Comparison of ENCODE assay signal across 17 mouse cellular contexts in the genomic region with DNA sequence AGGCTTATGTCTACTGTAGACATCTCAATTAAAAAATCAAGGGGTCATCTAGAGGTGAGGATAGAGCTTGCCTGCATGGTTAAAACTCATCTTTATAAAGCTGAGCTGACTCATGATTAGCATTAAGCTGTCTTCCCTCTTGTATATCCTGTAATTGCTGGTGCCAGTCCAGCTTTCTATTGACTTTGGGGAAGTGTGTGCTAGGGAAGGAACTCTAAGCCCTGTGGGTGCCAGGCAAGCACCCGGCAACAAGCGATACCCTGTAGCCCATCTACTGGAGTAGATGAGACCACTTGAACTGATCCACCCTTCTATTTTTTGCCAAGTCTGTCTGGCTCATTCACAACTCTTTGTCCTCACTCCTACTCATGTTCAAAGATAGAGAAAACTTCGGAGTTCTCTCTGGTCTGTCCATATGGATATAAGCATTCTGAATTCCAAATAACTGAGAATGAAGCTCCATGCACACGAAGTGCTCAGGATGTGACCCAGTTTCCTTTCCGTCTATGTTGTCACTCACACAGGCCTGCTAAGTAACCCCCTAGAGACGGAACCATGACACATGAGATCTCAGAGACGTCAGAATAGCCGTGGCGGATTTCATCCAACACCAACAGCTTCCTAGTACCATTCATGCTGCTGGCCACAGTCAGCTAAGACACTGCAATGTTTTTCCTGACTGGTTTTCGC. TPM values are rescaled to one million over a fixed set of nuclear protein-coding genes. Genes with fewer than 3 reads are reported as not detected.
DNase-seq lines count a peak whose midpoint lies in the region; ATAC-seq and TF ChIP-seq lines count a peak whose summit lies in the region.
"Had no signal": no experiment of that assay in that cellular context is flagged by ENCODE, and none has a peak within 500 bp of the region (broad histone marks: within the 10 kb centered on the region; RNA-seq: fewer than 3 reads in every experiment).

No protein-coding gene starts in this region.

- H3K27ac ChIP-seq in liver, embryonic 13.5 days: peak overlapping the region; percentile 32; the same call in 1 of the 2 replicates
- no peak overlapping the region for H3K27ac ChIP-seq in liver, embryonic 11.5 days (ENCODE audit: low read depth, low read length)
- H3K27ac ChIP-seq in bone marrow macrophage, adult 2 months (ENCODE audit: insufficient read depth, low read depth, low read length): peak overlapping the region; percentile 92
- H3K27ac ChIP-seq: limb, embryonic 10.5 days; midbrain, embryonic 12.5 days had no signal

- no peak overlapping the region for H3K4me3 ChIP-seq in liver, embryonic 13.5 days (replicated peaks)
- H3K4me3 ChIP-seq in liver, embryonic 11.5 days (ENCODE audit: low read depth, low read length): no peak overlapping the region
- H3K4me3 ChIP-seq in bone marrow macrophage, adult 2 months (ENCODE audit: insufficient read depth, low read length): peak overlapping the region; percentile 0; the same call in 1 of the 2 replicates
- H3K4me3 ChIP-seq: heart, embryonic 12.5 days; limb, embryonic 10.5 days; midbrain, embryonic 12.5 days; myocyte had no signal

- no peak overlapping the region for H3K9ac ChIP-seq in liver, embryonic 13.5 days
- H3K9ac ChIP-seq in liver, embryonic 11.5 days (ENCODE audit: low read depth, low read length): no peak overlapping the region
- H3K9ac ChIP-seq: heart, embryonic 12.5 days; midbrain, embryonic 12.5 days had no signal

- no peak for TF ChIP-seq POLR2A in bone marrow macrophage, adult 2 months (IDR thresholded peaks at IDR 0.05; ENCODE audit: borderline replicate concordance, low read depth, low read length)

- no peaks in the 10 kb centered on the region for H3K36me3 ChIP-seq in liver, embryonic 13.5 days
- no peaks in the 10 kb centered on the region for H3K36me3 ChIP-seq in liver, embryonic 11.5 days (ENCODE audit: control insufficient read depth, insufficient read depth, low read length)
- H3K36me3 ChIP-seq: heart, embryonic 12.5 days; limb, embryonic 10.5 days; midbrain, embryonic 12.5 days had no signal

- no peaks in the 10 kb centered on the region for H3K9me3 ChIP-seq in liver, embryonic 13.5 days (replicated peaks)
- H3K9me3 ChIP-seq in liver, embryonic 11.5 days (ENCODE audit: control insufficient read depth, low read length): no peaks in the 10 kb centered on the region
- H3K9me3 ChIP-seq: heart, embryonic 12.5 days; limb, embryonic 10.5 days; midbrain, embryonic 12.5 days had no signal

- H3K4me1 ChIP-seq in liver, embryonic 13.5 days (replicated peaks): peaks cover 7% of the 10 kb centered on the region; the same call in 1 of the 2 replicates
- H3K4me1 ChIP-seq in liver, embryonic 11.5 days (replicated peaks; ENCODE audit: control insufficient read depth, insufficient read depth, low read length): 0 out of 2 replicates have a peak, but pooled peaks cover 2% of the 10 kb centered on the region
- peaks cover 59% of the 10 kb centered on the region for H3K4me1 ChIP-seq in bone marrow macrophage, adult 2 months (ENCODE audit: control insufficient read depth, insufficient read depth, low read length)
- H3K4me1 ChIP-seq: midbrain, embryonic 12.5 days had no signal

- no peaks in the 10 kb centered on the region for H3K27me3 ChIP-seq in liver, embryonic 13.5 days
- H3K27me3 ChIP-seq in liver, embryonic 11.5 days (replicated peaks; ENCODE audit: control insufficient read depth, insufficient read depth, low read length): no peaks in the 10 kb centered on the region
- H3K27me3 ChIP-seq: heart, embryonic 12.5 days; midbrain, embryonic 12.5 days had no signal

- WGBS in liver, embryonic 13.5 days (ENCODE audit: insufficient replicate concordance): 57% methylated on average over 10 of the region's 10 CpGs
- 72% methylated on average over 10 of the region's 10 CpGs for WGBS in liver, embryonic 11.5 days

- no peak for ATAC-seq in liver, embryonic 13.5 days (ENCODE audit: low read depth)
- no peak for ATAC-seq in liver, embryonic 11.5 days (replicated peaks; ENCODE audit: low FRiP score)
- 0 out of 2 replicates have a peak, but pooled peaks have one; percentile 41 for ATAC-seq in monocyte, adult 5-6 weeks (replicated peaks; ENCODE audit: insufficient number of reproducible peaks, low FRiP score, low TSS enrichment, poor library complexity, severe bottlenecking)

- peak; percentile 32 to 50 for DNase-seq in frontal cortex, adult 2 months (ENCODE audit: extremely low spot score in 1 of 2, low spot score in 1 of 2)
- no peak for DNase-seq in frontal cortex, postnatal 14 days (ENCODE audit: low spot score in 2 of 2)
- no peak for DNase-seq in liver, embryonic 13.5 days
- no peak for DNase-seq in liver, embryonic 11.5 days (ENCODE audit: low spot score)
- DNase-seq in MN1 (ENCODE audit: low spot score): no peak
- DNase-seq in cerebellum, adult 8-10 months: no peak
- DNase-seq: adrenal gland, postnatal 14 days; cerebellum, adult 9-11 months; kidney, adult 18-20 months; kidney, postnatal 10 days; thymus, postnatal 14 days had no signal

- H3K4me2 ChIP-seq in liver, embryonic 13.5 days: no peak overlapping the region
- H3K4me2 ChIP-seq in liver, embryonic 11.5 days: no peak overlapping the region
- H3K4me2 ChIP-seq: heart, embryonic 12.5 days; midbrain, embryonic 12.5 days had no signal

- no peak for TF ChIP-seq CTCF in bone marrow macrophage, adult 2 months (IDR thresholded peaks at IDR 0.05; ENCODE audit: low read depth, low read length)

RNA-seq across cellular contexts. Expression of a gene that starts 10.8 kb away (rescaled TPM):
- 18.7 and 27.2 TPM in 2 replicates for polyA plus RNA-seq in frontal cortex, adult 2 months (2012; rRNA removed)
- polyA plus RNA-seq in liver, embryonic 13.5 days (2015; fragmentation: Nextera tagmentation; extraction: Ambion mirVana): 8.9 and 9.8 TPM in 2 replicates
- 8.3 and 9.4 TPM in 2 replicates for polyA plus RNA-seq in liver, embryonic 11.5 days (2014; fragmentation: Nextera tagmentation; extraction: Ambion mirVana)
- 613 and 643 TPM in 2 replicates for polyA plus RNA-seq in bone marrow macrophage, adult 2 months (2012; ENCODE audit: insufficient read depth, insufficient read length, missing spikeins)
- total RNA-seq in monocyte, adult 5-6 weeks (2017): 105 to 172 TPM (median 135 TPM) in 3 replicates
- polyA plus RNA-seq: myocyte had no signal

Comparison
In these comparisons a context has a peak if more than half of its experiments do, and no peak if none do; other contexts are left out.
1. DNase-seq: peak in frontal cortex, adult 2 months (2 of 2); none in frontal cortex, postnatal 14 days (0 of 2), liver, embryonic 13.5 days (single experiment), liver, embryonic 11.5 days (single experiment), MN1 (single experiment) and cerebellum, adult 8-10 months (single experiment).
2. RNA of a gene that starts 10.8 kb away (polyA plus RNA-seq): 613 to 643 TPM in bone marrow macrophage, adult 2 months; 18.7 to 27.2 TPM in frontal cortex, adult 2 months, 8.9 to 9.8 TPM in liver, embryonic 13.5 days and 8.3 to 9.4 TPM in liver, embryonic 11.5 days; every median in the first group is over 10 times any median in the second.